Mouse (Mus musculus) liver, embryonic 14.5 days (tissue): ENCODE results near the gene Plekha4.

Experiments used
- CTCF ChIP-seq: IDR thresholded peaks from 2 replicates; pipeline ENCODE4 v1.5.1; 2016; ENCODE audit warnings: antibody characterized with exemption, low read depth, control low read depth
- EP300 ChIP-seq: IDR thresholded peaks from 2 replicates; pipeline ENCODE4 v1.6.1; 2016; ENCODE audit warnings: antibody characterized with exemption, low read depth

GRCm38 (mm10) chr7:45591880-45592279, 65.8 kb downstream of the Plekha4 start:
- TF ChIP-seq CTCF (no peak), EP300 (no peak)
